Mouse (Mus musculus) liver, embryonic 11.5 days (tissue): ENCODE results near the gene Foxo3. TPM values are rescaled to one million over a fixed set of nuclear protein-coding genes. Genes with fewer than 3 reads are reported as not detected.

Source experiments
- ATAC-seq: fragments of 200-750 bp; cut with Nextera tagmentation; replicated peaks from 2 replicates; pipeline ENCODE4 v1.8.0; 2017; ENCODE audit warnings: moderate number of reproducible peaks, mild to moderate bottlenecking, moderate TSS enrichment, moderate library complexity; ENCODE audit not compliant: low FRiP score
- DNase-seq: peaks from one replicate; pipeline ENCODE4 v3.0.0-alpha.2; 2017; ENCODE audit warnings: low spot score
- H3K27ac ChIP-seq: fragments of 300-500 bp; sonication (generic); 2 replicates; pipeline ENCODE4 v1.5.1; 2014; ENCODE audit warnings: mild to moderate bottlenecking, low read depth, low read length, control low read depth
- H3K27me3 ChIP-seq: fragments of 300-500 bp; sonication (generic); replicated peaks from 2 replicates; pipeline ENCODE4 v1.6.1; 2014; ENCODE audit warnings: low read length, mixed read lengths; ENCODE audit not compliant: control insufficient read depth, insufficient read depth
- H3K36me3 ChIP-seq: fragments of 300-500 bp; sonication (generic); 2 replicates; pipeline ENCODE4 v1.6.1; 2014; ENCODE audit warnings: mild to moderate bottlenecking, low read length, moderate library complexity, mixed read lengths; ENCODE audit not compliant: control insufficient read depth, insufficient read depth
- H3K4me1 ChIP-seq: fragments of 300-500 bp; sonication (generic); replicated peaks from 2 replicates; pipeline ENCODE4 v1.6.1; 2014; ENCODE audit warnings: low read length, mixed read lengths; ENCODE audit not compliant: control insufficient read depth, insufficient read depth
- H3K4me2 ChIP-seq: fragments of 300-500 bp; sonication (generic); 2 replicates; pipeline ENCODE4 v1.6.1; 2014; ENCODE audit warnings: mild to moderate bottlenecking, control low read depth, moderate library complexity
- H3K4me3 ChIP-seq: fragments of 300-500 bp; sonication (generic); 2 replicates; pipeline ENCODE4 v1.5.1; 2014; ENCODE audit warnings: low read depth, low read length, control low read depth
- H3K9ac ChIP-seq: fragments of 300-500 bp; sonication (generic); 2 replicates; pipeline ENCODE4 v1.6.1; 2014; ENCODE audit warnings: low read depth, low read length, control low read depth
- H3K9me3 ChIP-seq: fragments of 300-500 bp; sonication (generic); 2 replicates; pipeline ENCODE4 v1.6.1; 2016; ENCODE audit warnings: low read length, inconsistent platforms, mixed read lengths; ENCODE audit not compliant: control insufficient read depth
- WGBS: fragments of 180-500 bp; shearing (Covaris S2); extraction: QIAGEN DNeasy Blood & Tissue Kit; methylation state at CpG from one replicate; pipeline ENCODE4 v1.1.7; 2014; 5-methylcytosine and 5-hydroxymethylcytosine counted together
- polyA plus RNA-seq: library from polyadenylated mRNA; unstranded; fragments of >200 nt; fragmentation: Nextera tagmentation; extraction: Ambion mirVana; gene quantifications from 2 replicates; pipeline ENCODE4 v1.2.1, GENCODE M21; 2014

Gene Foxo3
- polyA plus RNA-seq, 1 experiment from 2014 or later: 12.3 TPM

DNA sequence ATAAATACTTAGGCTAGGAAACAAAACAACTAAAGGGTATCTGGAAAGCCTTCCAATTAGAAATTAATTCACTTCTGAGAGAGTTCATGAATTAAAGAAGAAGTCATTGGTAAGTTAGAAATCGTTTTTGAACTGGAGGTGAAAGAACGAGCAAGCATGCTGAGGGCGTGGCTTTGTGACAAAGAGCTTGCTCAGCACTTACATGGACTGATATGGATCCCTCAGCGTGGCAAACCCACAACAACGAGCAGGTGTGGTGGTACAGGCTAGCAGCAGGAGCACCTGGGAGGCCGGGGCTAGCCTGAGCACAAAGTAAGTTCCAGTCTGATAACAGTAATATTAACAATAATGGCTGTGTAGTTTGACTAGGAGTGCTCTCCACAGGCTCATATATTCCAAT, 41.2 kb downstream of the Foxo3 start:
- no peaks in the 10 kb centered on the region for H3K9me3 ChIP-seq
- DNase-seq: no peak
- H3K36me3 ChIP-seq: peaks cover 3% of the 10 kb centered on the region; the same call in 1 of the 2 replicates
- no peak overlapping the region for H3K9ac ChIP-seq
- H3K4me1 ChIP-seq: peaks cover 26% of the 10 kb centered on the region
- no peak overlapping the region for H3K27ac ChIP-seq
- H3K27me3 ChIP-seq: no peaks in the 10 kb centered on the region
- no peak overlapping the region for H3K4me3 ChIP-seq
- H3K4me2 ChIP-seq: no peak overlapping the region
- ATAC-seq: no peak
- WGBS: 68% methylated on average over 6 of the region's 6 CpGs

DNA sequence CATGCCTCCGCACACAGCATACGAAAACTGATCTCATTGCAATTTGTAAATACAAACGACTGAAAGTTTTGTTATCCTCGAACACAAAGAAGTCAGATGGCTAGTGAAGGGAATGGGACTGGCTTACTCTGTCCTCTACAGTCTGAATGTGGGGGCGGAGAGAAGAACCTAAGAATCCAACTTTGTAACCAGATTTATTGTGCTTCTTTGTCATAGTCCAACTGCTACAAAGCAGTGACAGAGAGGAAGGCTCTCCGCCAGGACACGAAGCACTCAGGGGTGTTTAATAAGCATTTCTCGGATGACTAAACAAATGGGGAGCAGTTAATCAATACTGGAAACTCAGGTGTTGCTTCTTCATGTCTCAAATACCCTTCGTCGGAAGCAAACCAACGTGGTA, 43.6 kb downstream of the Foxo3 start:
- 91% methylated on average over 11 of the region's 11 CpGs for WGBS
- peaks cover 32% of the 10 kb centered on the region for H3K4me1 ChIP-seq

DNA sequence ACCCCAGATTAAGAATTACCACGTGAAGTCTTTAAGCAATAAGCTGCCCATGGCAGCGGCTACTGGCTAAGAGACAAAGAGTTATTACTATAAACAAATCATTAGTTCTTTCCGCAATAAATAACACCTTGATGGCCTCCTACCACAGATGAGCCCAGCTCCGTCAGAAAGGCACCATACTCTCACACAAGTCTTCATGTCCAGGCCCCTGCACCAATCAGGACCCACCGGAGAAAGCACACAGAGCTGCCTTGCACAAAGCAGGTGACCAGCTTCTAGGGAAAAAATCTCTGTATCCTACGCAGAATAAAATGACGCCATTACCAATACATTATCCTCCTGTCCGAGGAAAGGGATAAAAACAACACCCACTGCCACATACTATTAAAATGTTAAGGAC, 44.7 kb downstream of the Foxo3 start:
- Histone ChIP-seq H3K4me2 (no peak overlapping the region), H3K4me3 (no peak overlapping the region), H3K27me3 (no peaks in the 10 kb centered on the region), H3K9ac (no peak overlapping the region), H3K27ac (no peak overlapping the region), H3K36me3 (peaks cover under 1% of the 10 kb centered on the region; the same call in 1 of the 2 replicates), H3K4me1 (peaks cover 29% of the 10 kb centered on the region), H3K9me3 (no peaks in the 10 kb centered on the region)
- DNase-seq (no peak), ATAC-seq (no peak)
- 83% methylated on average over 8 of the region's 8 CpGs for WGBS

More for the DNA sequence above, 43.6 kb downstream of the Foxo3 start:
- Histone ChIP-seq H3K27ac (no peak overlapping the region), H3K9ac (no peak overlapping the region), H3K9me3 (no peaks in the 10 kb centered on the region), H3K4me3 (no peak overlapping the region), H3K27me3 (no peaks in the 10 kb centered on the region), H3K4me2 (no peak overlapping the region), H3K36me3 (no peaks in the 10 kb centered on the region)
- DNase-seq (no peak), ATAC-seq (no peak)

- H3K9ac ChIP-seq: no peak overlapping the region
- H3K9me3 ChIP-seq: no peaks in the 10 kb centered on the region
- 80% methylated on average over 3 of the region's 3 CpGs for WGBS
- no peak overlapping the region for H3K4me3 ChIP-seq
- H3K27me3 ChIP-seq: no peaks in the 10 kb centered on the region
- DNase-seq: no peak
- ATAC-seq: no peak
- H3K27ac ChIP-seq: no peak overlapping the region
- no peak overlapping the region for H3K4me2 ChIP-seq
- H3K4me1 ChIP-seq: peaks cover 30% of the 10 kb centered on the region
- H3K36me3 ChIP-seq: peaks cover 7% of the 10 kb centered on the region; the same call in 1 of the 2 replicates
These were observed 45.4 kb downstream of the Foxo3 start for GRCm38 (mm10) chr10:42231100-42231541.

DNA sequence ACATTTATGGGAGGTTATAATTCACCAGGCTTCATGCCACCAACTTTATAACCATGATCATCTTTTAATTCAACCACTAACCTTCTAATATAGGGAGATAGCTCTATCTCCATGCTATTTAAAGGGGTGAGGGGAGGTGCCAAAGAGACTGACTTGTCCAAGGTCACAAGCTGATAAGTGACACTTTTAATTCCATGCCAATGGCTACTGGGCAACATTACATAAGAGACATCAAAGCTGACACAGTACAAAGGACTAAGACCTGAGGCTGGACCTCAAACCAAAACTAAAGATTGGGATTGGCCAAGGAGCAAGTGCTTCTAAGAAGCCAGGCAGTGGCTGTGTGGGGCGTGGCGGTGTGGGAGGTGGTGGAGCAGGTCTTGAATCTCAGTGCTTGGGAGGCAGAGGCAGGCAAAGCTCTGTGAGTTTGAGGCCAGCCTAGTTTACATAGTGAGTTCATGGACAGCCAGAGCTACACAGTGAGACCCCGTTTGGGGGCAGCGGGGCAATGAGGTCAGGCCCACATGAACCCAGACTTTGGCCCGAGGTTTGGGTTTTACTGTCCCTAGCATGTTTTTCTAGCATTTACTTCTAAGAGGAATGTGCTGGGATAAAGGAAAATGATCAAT, 46.0 kb downstream of the Foxo3 start:
- no peak overlapping the region for H3K4me3 ChIP-seq
- no peak overlapping the region for H3K27ac ChIP-seq

DNA sequence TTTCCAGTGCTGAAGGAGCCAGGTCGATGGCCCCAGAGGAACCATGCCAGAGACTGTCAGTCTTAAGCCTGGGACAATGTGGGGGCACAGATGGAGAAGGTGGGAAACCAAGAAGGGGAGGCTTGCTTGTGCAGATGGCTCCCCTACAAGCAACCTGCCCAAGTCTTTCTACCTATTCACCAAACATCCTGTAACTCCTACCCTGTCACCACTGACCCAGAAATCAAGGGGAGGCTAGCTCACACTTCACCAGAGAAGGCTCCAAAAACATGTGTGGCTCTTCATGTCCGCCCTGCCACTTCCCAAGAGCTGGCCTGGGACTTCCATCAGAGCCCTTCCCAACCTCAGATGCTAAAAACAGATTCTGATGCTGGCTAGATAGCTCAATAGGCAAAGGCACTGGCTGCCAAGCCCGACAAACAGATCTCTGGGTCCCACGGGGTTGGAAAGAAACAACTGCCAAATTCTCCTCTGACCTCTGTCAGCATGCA, 48.8 kb downstream of the Foxo3 start:
- Histone ChIP-seq H3K4me2 (no peak overlapping the region), H3K4me1 (peaks cover 33% of the 10 kb centered on the region), H3K36me3 (peaks cover 9% of the 10 kb centered on the region; the same call in 1 of the 2 replicates), H3K9me3 (no peaks in the 10 kb centered on the region), H3K27me3 (no peaks in the 10 kb centered on the region), H3K9ac (no peak overlapping the region), H3K27ac (no peak overlapping the region), H3K4me3 (no peak overlapping the region)
- ATAC-seq: no peak
- DNase-seq: no peak
- 80% methylated on average over 4 of the region's 4 CpGs for WGBS

More for the DNA sequence above, 46.0 kb downstream of the Foxo3 start:
- Histone ChIP-seq H3K9me3 (no peaks in the 10 kb centered on the region), H3K36me3 (peaks cover 9% of the 10 kb centered on the region; the same call in 1 of the 2 replicates), H3K27me3 (no peaks in the 10 kb centered on the region), H3K9ac (no peak overlapping the region), H3K4me2 (no peak overlapping the region), H3K4me1 (peaks cover 31% of the 10 kb centered on the region)
- WGBS: 83% methylated on average over 5 of the region's 5 CpGs
- DNase-seq: no peak
- no peak for ATAC-seq

GRCm38 (mm10) chr10:42226176-42226575, 50.4 kb downstream of the Foxo3 start:
- 91% methylated on average over 15 of the region's 15 CpGs for WGBS

DNA sequence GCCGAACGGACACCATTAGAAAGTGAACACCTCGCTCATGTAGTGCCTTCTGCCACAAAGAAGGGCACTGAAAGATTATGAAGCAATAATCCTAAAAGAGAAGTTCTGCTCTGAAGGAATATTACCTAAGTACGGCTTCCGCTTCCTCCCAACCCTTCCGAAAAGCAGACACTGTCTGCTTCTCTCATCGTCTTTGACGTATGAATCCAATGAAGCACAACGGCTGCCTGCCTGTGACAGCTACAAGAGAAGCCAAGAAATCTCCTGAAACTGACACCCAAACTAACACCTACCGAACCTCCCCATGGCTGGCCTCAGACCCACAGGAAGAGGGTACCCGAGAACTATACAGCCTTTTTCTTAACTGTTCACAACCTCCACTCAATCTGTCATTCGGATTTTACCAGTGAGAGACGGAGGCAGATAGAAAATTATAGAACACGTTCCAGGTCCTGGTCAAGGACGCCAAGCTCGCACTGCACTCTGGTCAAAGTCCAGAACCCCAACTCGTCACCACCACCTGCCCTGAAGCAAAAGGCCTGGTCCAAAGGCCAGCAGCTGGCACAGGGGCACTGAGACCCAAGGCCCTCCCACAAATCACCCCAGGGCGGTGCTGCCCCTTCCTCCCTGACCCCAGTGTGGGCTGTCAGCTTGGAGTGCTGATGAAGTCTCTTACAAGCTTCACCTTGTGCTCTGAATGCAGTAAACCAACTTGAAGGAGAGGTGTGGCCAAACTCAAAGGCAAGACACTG, 51.2 kb downstream of the Foxo3 start:
- H3K9me3 ChIP-seq: no peaks in the 10 kb centered on the region
- peaks cover 42% of the 10 kb centered on the region for H3K4me1 ChIP-seq
- no peak for DNase-seq
- no peak overlapping the region for H3K9ac ChIP-seq
- ATAC-seq: no peak
- H3K27me3 ChIP-seq: no peaks in the 10 kb centered on the region
- no peak overlapping the region for H3K27ac ChIP-seq
- 79% methylated on average over 18 of the region's 18 CpGs for WGBS
- no peak overlapping the region for H3K4me2 ChIP-seq
- peaks cover 9% of the 10 kb centered on the region; the same call in 1 of the 2 replicates for H3K36me3 ChIP-seq
- no peak overlapping the region for H3K4me3 ChIP-seq

More at GRCm38 (mm10) chr10:42226176-42226575, 50.4 kb downstream of the Foxo3 start:
- Histone ChIP-seq H3K9ac (no peak overlapping the region), H3K9me3 (no peaks in the 10 kb centered on the region), H3K4me3 (no peak overlapping the region), H3K36me3 (peaks cover 9% of the 10 kb centered on the region; the same call in 1 of the 2 replicates), H3K4me1 (peaks cover 41% of the 10 kb centered on the region), H3K4me2 (no peak overlapping the region), H3K27ac (no peak overlapping the region), H3K27me3 (no peaks in the 10 kb centered on the region)
- DNase-seq (no peak), ATAC-seq (no peak)
